Mouse (Mus musculus) cerebellum, adult 11 months (tissue): ENCODE results near the gene Gm13697.
"Not testable (repeated sequence)": the region's sequence is repeated elsewhere in the genome, so short reads cannot be mapped to it uniquely, and the experiment has no call there.

ENCODE experiments used
- DNase-seq: peaks from one replicate; pipeline ENCODE4 v3.0.0; 2022

Gene Gm13697

DNA sequence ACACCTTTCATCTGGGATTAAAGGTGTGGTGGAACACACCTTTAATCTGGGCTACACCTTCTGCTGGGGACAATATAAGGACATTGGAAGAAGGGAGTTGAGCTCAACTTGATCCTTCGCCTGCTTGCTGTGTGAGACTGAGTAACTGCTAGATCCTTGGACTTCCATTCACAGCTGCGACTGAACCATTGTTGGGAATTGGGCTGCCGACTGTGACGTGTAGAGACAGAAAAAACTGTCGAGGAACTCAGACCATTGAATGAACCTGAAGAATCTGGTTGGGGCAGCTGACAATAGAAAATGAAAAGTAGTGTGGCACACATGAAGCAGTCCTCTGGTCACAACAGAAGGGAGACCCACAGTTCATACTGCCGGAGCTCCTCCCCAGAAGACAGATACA, at the start of gene Gm13697:
Gene Gm13697 (plus strand): TSS at position 301 of the 400 bp plus-strand sequence.
- not testable (repeated sequence) for DNase-seq

- DNase-seq: peak; percentile 25
Measured at GRCm38 (mm10) chr2:83940931-83941361, 43.6 kb upstream of the Gm13697 start, which contains the start of gene Zswim2. Gene Zswim2 (minus strand): TSS chr2:83941228.

GRCm38 (mm10) chr2:83941378-83941777, 43.2 kb upstream of the Gm13697 start:
- DNase-seq: no peak

DNA sequence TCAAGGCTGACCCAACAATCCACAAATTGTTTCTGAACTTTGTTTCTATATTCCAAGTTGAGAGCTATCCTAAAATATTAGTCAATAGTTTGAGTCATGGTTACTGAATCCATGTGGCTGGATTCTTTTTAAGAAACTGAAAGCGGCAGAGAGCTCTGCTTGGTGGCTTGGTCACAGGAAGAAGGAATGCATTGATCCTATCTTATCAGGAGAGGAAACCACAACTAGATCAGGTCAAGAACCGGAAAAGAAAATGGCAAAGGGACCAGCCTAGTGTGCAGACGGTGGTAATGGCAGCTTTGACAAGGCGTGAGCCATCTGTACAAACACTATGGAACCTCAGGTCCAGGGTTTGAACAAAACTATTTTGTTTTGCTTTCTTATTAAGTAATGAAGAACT, 42.8 kb upstream of the Gm13697 start:
- no peak for DNase-seq

DNA sequence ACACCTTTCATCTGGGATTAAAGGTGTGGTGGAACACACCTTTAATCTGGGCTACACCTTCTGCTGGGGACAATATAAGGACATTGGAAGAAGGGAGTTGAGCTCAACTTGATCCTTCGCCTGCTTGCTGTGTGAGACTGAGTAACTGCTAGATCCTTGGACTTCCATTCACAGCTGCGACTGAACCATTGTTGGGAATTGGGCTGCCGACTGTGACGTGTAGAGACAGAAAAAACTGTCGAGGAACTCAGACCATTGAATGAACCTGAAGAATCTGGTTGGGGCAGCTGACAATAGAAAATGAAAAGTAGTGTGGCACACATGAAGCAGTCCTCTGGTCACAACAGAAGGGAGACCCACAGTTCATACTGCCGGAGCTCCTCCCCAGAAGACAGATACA, 29.1 kb upstream of the Gm13697 start, which contains the start of gene Gm13698:
Gene Gm13698 (plus strand): TSS at position 301 of the 400 bp plus-strand sequence.
- DNase-seq: not testable (repeated sequence)

GRCm38 (mm10) chr2:83961203-83961602, 23.3 kb upstream of the Gm13697 start, which contains the start of gene Gm13693:
Gene Gm13693 (plus strand): TSS chr2:83961503.
- DNase-seq: not testable (repeated sequence)

GRCm38 (mm10) chr2:83967013-83967412, 17.5 kb upstream of the Gm13697 start, which contains the start of gene Gm13695:
Gene Gm13695 (plus strand): TSS chr2:83967313.
- DNase-seq: not testable (repeated sequence)

DNA sequence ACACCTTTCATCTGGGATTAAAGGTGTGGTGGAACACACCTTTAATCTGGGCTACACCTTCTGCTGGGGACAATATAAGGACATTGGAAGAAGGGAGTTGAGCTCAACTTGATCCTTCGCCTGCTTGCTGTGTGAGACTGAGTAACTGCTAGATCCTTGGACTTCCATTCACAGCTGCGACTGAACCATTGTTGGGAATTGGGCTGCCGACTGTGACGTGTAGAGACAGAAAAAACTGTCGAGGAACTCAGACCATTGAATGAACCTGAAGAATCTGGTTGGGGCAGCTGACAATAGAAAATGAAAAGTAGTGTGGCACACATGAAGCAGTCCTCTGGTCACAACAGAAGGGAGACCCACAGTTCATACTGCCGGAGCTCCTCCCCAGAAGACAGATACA, 11.7 kb upstream of the Gm13697 start, which contains the start of gene Gm13696:
Gene Gm13696 (plus strand): TSS at position 301 of the 400 bp plus-strand sequence.
- DNase-seq: not testable (repeated sequence)

GRCm38 (mm10) chr2:83978633-83979032, 5.9 kb upstream of the Gm13697 start, which contains the start of gene Gm13694:
Gene Gm13694 (plus strand): TSS chr2:83978933.
- not testable (repeated sequence) for DNase-seq

GRCm38 (mm10) chr2:83990253-83990652, 5.7 kb downstream of the Gm13697 start, which contains the start of gene Gm13691:
Gene Gm13691 (plus strand): TSS chr2:83990553.
- DNase-seq: not testable (repeated sequence)

- not testable (repeated sequence) for DNase-seq
Measured at GRCm38 (mm10) chr2:83993639-83994255, 9.2 kb downstream of the Gm13697 start.

DNA sequence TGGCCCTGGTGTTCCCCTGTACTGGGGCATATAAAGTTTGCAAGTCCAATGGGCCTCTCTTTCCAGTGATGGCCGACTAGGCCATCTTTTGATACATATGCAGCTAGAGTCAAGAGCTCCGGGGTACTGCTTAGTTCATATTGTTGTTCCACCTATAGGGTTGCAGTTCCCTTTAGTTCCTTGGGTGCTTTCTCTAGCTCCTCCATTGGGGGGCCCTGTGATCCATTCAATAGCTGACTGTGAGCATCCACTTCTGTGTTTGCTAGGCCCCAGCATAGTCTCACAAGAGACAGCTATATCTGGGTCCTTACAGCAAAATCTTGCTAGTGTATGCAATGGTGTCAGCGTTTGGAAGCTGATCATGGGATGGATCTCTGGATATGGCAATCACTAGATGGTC, 10.0 kb downstream of the Gm13697 start:
- DNase-seq: not testable (repeated sequence)

DNA sequence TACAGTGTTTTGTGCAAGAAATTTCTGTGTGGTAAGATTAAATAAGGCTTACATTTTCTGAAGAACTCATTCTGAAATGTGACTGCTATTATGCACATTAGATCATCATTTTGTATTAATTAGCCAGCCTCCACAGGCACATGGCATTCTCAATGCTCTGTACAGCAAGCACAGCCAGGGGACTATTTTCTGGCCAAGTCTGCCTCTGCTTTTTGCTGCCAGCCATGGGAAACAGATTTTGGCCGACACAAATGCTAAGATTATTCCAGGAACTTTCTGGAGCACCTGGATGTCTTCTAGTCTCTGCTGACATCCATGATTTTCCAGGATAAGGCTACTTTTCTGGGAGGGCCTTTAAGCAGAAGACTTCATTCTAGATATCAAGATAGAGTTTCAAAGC, 24.4 kb downstream of the Gm13697 start:
- no peak for DNase-seq

DNA sequence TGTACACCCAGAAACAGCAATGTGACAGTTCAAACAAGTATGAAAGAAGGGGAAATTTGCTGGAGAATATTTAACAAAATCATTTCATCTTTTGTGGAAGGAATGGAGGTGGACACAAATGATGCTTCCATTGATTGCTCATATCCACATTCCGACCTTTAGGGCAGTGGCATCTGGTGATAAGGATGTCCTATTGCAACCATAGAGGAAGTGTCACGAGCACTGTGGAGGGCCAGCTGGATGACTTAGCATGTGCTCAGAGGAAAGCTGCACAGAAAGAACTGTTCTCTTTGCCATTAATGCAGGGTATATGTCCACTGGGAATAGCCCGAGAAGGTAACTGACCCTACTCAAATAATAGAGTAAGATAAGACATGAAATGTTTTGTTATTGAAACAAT, 25.3 kb downstream of the Gm13697 start:
- DNase-seq: no peak

GRCm38 (mm10) chr2:84014572-84014971, 30.0 kb downstream of the Gm13697 start:
- DNase-seq: no peak

- DNase-seq: not testable (repeated sequence)
Measured at GRCm38 (mm10) chr2:84016291-84016690, 31.7 kb downstream of the Gm13697 start.

DNA sequence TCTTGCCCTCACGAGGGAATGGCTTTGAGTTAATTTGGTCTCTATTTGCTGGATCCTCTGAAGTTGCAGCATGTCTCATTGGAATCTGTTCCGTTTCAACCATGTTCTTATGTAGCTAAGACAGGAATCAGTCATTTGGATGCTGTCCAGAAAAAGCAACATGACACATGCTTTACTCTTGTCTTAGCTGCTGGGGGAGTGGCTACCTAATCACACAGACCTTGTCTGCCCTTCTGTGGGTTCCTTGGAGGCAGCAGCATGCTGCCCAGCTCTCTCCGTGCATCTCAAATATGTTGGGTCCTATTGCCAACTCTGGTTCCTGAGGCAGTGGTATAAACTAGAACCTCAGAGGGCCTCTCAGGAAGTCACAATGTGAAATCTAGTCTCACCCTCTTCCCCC, 33.8 kb downstream of the Gm13697 start:
- DNase-seq: no peak

GRCm38 (mm10) chr2:84019519-84020305, 35.2 kb downstream of the Gm13697 start:
- DNase-seq: no peak

DNA sequence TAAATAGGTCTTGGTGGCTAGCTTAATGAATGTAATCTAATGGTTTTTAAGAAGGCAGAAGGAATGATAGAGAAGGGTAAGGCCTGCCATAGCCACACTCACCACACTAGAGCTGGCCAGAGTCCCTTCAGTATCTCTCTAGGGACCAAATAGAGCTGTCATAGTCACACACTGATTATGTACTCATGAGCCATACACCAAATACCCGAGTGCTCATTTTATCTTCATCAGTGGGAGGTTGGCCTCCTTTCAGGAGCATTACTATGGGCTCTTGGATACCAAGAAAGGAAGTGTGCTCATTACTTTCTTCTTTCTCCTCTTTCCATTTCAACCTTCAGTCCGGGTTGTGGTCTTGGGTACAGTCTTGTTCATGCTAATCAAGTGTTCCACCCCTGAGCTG, 37.4 kb downstream of the Gm13697 start:
- DNase-seq: no peak

- no peak for DNase-seq
Measured at GRCm38 (mm10) chr2:84022905-84023304, 38.4 kb downstream of the Gm13697 start.

DNA sequence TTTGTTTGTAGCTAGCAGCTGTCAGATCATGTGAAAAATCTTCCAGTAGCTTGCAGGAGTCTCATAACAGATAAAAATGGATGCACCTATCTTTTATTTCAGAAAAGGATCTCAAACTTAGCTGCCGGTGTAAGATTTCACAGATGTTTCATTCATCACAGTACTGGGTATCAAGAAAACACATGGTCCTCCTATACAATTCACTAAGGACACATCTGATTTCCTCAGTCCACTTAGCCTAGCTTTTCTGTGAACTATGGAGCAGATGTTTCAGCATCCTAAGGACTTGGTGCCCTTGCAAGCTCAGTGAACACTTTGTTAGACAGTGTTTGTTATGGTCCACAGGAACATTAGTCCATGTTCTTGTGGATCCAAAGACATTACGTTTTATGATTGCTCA, 38.8 kb downstream of the Gm13697 start:
- no peak for DNase-seq

DNA sequence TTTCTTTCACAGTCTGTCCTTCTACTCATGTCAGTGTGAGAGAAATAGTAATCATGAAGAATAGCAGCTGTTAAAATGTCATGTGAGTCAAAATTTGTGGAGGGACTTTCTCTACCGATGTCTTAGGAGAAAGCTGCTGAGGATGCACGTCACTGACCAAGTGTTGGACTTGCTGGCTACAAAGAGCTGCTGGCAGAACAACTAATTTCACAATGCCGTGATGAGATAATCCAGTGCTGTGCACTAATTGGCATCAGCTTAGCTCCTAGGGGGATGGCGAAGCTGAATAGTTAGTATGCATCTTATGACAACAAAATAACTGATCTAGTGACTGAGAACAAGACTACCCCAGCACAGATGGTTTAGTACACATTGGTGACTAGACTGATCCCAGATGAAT, 40.7 kb downstream of the Gm13697 start:
- no peak for DNase-seq

GRCm38 (mm10) chr2:84032505-84032904, 48.0 kb downstream of the Gm13697 start:
- no peak for DNase-seq

DNA sequence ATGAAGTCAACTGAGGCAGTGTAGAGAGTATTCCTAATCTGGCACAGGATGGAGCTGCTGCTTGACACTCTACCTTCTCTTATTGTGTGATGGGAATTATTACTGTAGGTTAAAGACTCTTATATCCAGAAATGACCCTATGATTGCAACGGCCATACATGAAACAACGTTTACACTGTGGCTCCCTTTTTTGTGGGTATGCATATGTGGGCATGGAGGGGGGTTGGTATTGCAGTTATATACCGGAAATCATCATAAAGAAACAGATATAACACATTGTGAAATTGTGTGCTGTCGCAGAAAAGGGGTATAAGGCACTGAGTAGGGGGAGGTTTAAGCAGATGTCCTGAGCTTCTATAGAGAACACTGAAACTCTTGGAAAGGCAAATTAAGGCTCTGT, 51.5 kb downstream of the Gm13697 start:
- no peak for DNase-seq
